Mouse (Mus musculus): ENCODE results near the gene Coq4. TPM values are rescaled to one million over a fixed set of nuclear protein-coding genes. Genes with fewer than 3 reads are reported as not detected.

The Coq4 gene
- total and polyA plus RNA-seq, 2 experiments from 2014 or later, result 16.3 to 23.5 TPM

- DNase-seq (ENCODE audit: low spot score), result no peak
- Histone ChIP-seq H3K27ac (ENCODE audit: low read depth) (no peak overlapping the region), H3K4me3 (ENCODE audit: low read depth, low read length) (no peak overlapping the region), H3K36me3 (replicated peaks; ENCODE audit: control insufficient read depth, insufficient read depth, low read length) (peaks cover 22% of the 10 kb centered on the region), H3K27me3 (ENCODE audit: control insufficient read depth, insufficient read depth, low read length) (no peaks in the 10 kb centered on the region), H3K9me3 (replicated peaks; ENCODE audit: control insufficient read depth, low read length) (no peaks in the 10 kb centered on the region), H3K4me1 (ENCODE audit: control insufficient read depth, insufficient read depth) (no peaks in the 10 kb centered on the region), H3K4me2 (ENCODE audit: low read depth, low read length) (no peak overlapping the region), H3K9ac (replicated peaks; ENCODE audit: low read depth, low read length) (no peak overlapping the region)
- 40% methylated on average over 2 of the region's 2 CpGs for WGBS
- no peak for ATAC-seq (ENCODE audit: insufficient read depth, low read depth)
- TF ChIP-seq CTCF (IDR thresholded peaks at IDR 0.05; ENCODE audit: low read depth) (no peak), EP300 (IDR thresholded peaks at IDR 0.05; ENCODE audit: low read depth) (no peak)
Observed at GRCm38 (mm10) chr2:29819363-29819762, 32.1 kb downstream of the Coq4 start.

GRCm38 (mm10) chr2:29820025-29820817 lies 32.9 kb downstream of the Coq4 start, which contains the start of gene Urm1:
Gene Urm1 (plus strand): TSS chr2:29820075.
- ATAC-seq (ENCODE audit: insufficient read depth, low read depth) (peak; percentile 57), DNase-seq (ENCODE audit: low spot score) (peak; percentile 82)
- Histone ChIP-seq H3K27ac (ENCODE audit: low read depth) (peak within 1 kb of the TSS; percentile 83), H3K9me3 (replicated peaks; ENCODE audit: control insufficient read depth, low read length) (no peaks in the 10 kb centered on the region), H3K36me3 (replicated peaks; ENCODE audit: control insufficient read depth, insufficient read depth, low read length) (peaks cover 15% of the 10 kb centered on the region), H3K4me3 (ENCODE audit: low read depth, low read length) (peak within 1 kb of the TSS; percentile 51), H3K4me2 (ENCODE audit: low read depth, low read length) (peak within 1 kb of the TSS; percentile 68), H3K4me1 (ENCODE audit: control insufficient read depth, insufficient read depth) (no peaks in the 10 kb centered on the region), H3K9ac (replicated peaks; ENCODE audit: low read depth, low read length) (peak within 1 kb of the TSS; percentile 56), H3K27me3 (ENCODE audit: control insufficient read depth, insufficient read depth, low read length) (no peaks in the 10 kb centered on the region)
- 2% methylated on average over 35 of the region's 35 CpGs for WGBS
- no peak for TF ChIP-seq EP300 (IDR thresholded peaks at IDR 0.05; ENCODE audit: low read depth)
- TF ChIP-seq CTCF (IDR thresholded peaks at IDR 0.05; ENCODE audit: low read depth), result no peak

- TF ChIP-seq CTCF (IDR thresholded peaks at IDR 0.05; ENCODE audit: low read depth) (no peak), EP300 (IDR thresholded peaks at IDR 0.05; ENCODE audit: low read depth) (no peak)
- H3K4me1 ChIP-seq (ENCODE audit: control insufficient read depth, insufficient read depth), result peaks cover 16% of the 10 kb centered on the region
- peak overlapping the region; percentile 48 for H3K9ac ChIP-seq (replicated peaks; ENCODE audit: low read depth, low read length)
- H3K27ac ChIP-seq (ENCODE audit: low read depth), result peak overlapping the region; percentile 86
- H3K4me3 ChIP-seq (ENCODE audit: low read depth, low read length), result peak overlapping the region; percentile 72
- no peaks in the 10 kb centered on the region for H3K27me3 ChIP-seq (ENCODE audit: control insufficient read depth, insufficient read depth, low read length)
- H3K9me3 ChIP-seq (replicated peaks; ENCODE audit: control insufficient read depth, low read length), result no peaks in the 10 kb centered on the region
- DNase-seq (ENCODE audit: low spot score) (peak; percentile 29), ATAC-seq (ENCODE audit: insufficient read depth, low read depth) (peak; percentile 12; the same call in 1 of the 2 replicates)
- 14% methylated on average over 11 of the region's 11 CpGs for WGBS
- peak overlapping the region; percentile 61 for H3K4me2 ChIP-seq (ENCODE audit: low read depth, low read length)
- H3K36me3 ChIP-seq (replicated peaks; ENCODE audit: control insufficient read depth, insufficient read depth, low read length), result no peaks in the 10 kb centered on the region
Observed at GRCm38 (mm10) chr2:29826318-29826925, 39.1 kb downstream of the Coq4 start.

- Histone ChIP-seq H3K27ac (ENCODE audit: low read depth) (peak overlapping the region; percentile 86), H3K9me3 (replicated peaks; ENCODE audit: control insufficient read depth, low read length) (no peaks in the 10 kb centered on the region), H3K9ac (replicated peaks; ENCODE audit: low read depth, low read length) (peak overlapping the region; percentile 67), H3K4me1 (ENCODE audit: control insufficient read depth, insufficient read depth) (peaks cover 16% of the 10 kb centered on the region), H3K27me3 (ENCODE audit: control insufficient read depth, insufficient read depth, low read length) (no peaks in the 10 kb centered on the region), H3K4me2 (ENCODE audit: low read depth, low read length) (peak overlapping the region; percentile 74), H3K4me3 (ENCODE audit: low read depth, low read length) (peak overlapping the region; percentile 72), H3K36me3 (replicated peaks; ENCODE audit: control insufficient read depth, insufficient read depth, low read length) (no peaks in the 10 kb centered on the region)
- TF ChIP-seq EP300 (IDR thresholded peaks at IDR 0.05; ENCODE audit: low read depth) (peak; percentile 52), CTCF (IDR thresholded peaks at IDR 0.05; ENCODE audit: low read depth) (peak; percentile 12; the same call in 1 of the 2 replicates)
- ATAC-seq (ENCODE audit: insufficient read depth, low read depth), result peak; percentile 99
- under 1% methylated on average over 48 of the region's 48 CpGs for WGBS
- peak; percentile 97 for DNase-seq (ENCODE audit: low spot score)
Observed at GRCm38 (mm10) chr2:29826926-29827708, 39.8 kb downstream of the Coq4 start.

GRCm38 (mm10) chr2:29827709-29828024 lies 40.4 kb downstream of the Coq4 start:
- WGBS, result 3% methylated on average over 12 of the region's 12 CpGs
- no peak for ATAC-seq (ENCODE audit: insufficient read depth, low read depth)

More at GRCm38 (mm10) chr2:29827709-29828024, 40.4 kb downstream of the Coq4 start:
- Histone ChIP-seq H3K27ac (ENCODE audit: low read depth) (peak overlapping the region; percentile 58), H3K36me3 (replicated peaks; ENCODE audit: control insufficient read depth, insufficient read depth, low read length) (peaks cover 2% of the 10 kb centered on the region), H3K9me3 (replicated peaks; ENCODE audit: control insufficient read depth, low read length) (no peaks in the 10 kb centered on the region), H3K9ac (replicated peaks; ENCODE audit: low read depth, low read length) (peak overlapping the region; percentile 67), H3K4me2 (ENCODE audit: low read depth, low read length) (peak overlapping the region; percentile 74), H3K4me1 (ENCODE audit: control insufficient read depth, insufficient read depth) (peaks cover 16% of the 10 kb centered on the region), H3K4me3 (ENCODE audit: low read depth, low read length) (peak overlapping the region; percentile 72), H3K27me3 (ENCODE audit: control insufficient read depth, insufficient read depth, low read length) (no peaks in the 10 kb centered on the region)
- no peak for DNase-seq (ENCODE audit: low spot score)
- no peak for TF ChIP-seq CTCF (IDR thresholded peaks at IDR 0.05; ENCODE audit: low read depth)
- TF ChIP-seq EP300 (IDR thresholded peaks at IDR 0.05; ENCODE audit: low read depth), result no peak

Data from heart, postnatal 0 days (tissue).